Mouse (Mus musculus) small intestine, adult 2 months (tissue): Measurements from ENCODE around the gene Prr7. TPM values are rescaled to one million over a fixed set of nuclear protein-coding genes. Genes with fewer than 3 reads are reported as not detected.

Source experiments
- H3K27ac ChIP-seq: fragments of 200-500 bp; 2 replicates; pipeline ENCODE4 v1.5.1; 2012; ENCODE audit warnings: low read depth, low read length, control low read depth, inconsistent platforms; ENCODE audit not compliant: insufficient read depth
- H3K27me3 ChIP-seq: fragments of 200-500 bp; 2 replicates; pipeline ENCODE4 v1.6.1; 2012; ENCODE audit warnings: mild to moderate bottlenecking, moderate library complexity, low read length, inconsistent platforms; ENCODE audit not compliant: control insufficient read depth, insufficient read depth
- H3K36me3 ChIP-seq: fragments of 200-500 bp; 2 replicates; pipeline ENCODE4 v1.6.1; 2012; ENCODE audit warnings: mild to moderate bottlenecking, low read length, control low read depth, inconsistent platforms; ENCODE audit not compliant: control insufficient read depth, insufficient read depth
- H3K4me1 ChIP-seq: fragments of 200-500 bp; 2 replicates; pipeline ENCODE4 v1.6.1; 2012; ENCODE audit warnings: low read length, inconsistent platforms, mixed read lengths; ENCODE audit not compliant: control insufficient read depth, insufficient read depth, insufficient read length
- H3K4me3 ChIP-seq: fragments of 200-500 bp; 2 replicates; pipeline ENCODE4 v1.5.1; 2012; ENCODE audit warnings: low read depth, mild to moderate bottlenecking, control low read depth, inconsistent platforms, low read length, moderate library complexity
- CTCF ChIP-seq: fragments of 200-500 bp; IDR thresholded peaks from 2 replicates; pipeline ENCODE4 v1.5.1; 2012; ENCODE audit warnings: low read depth, mild to moderate bottlenecking, control low read depth, inconsistent platforms, low read length, moderate library complexity, mixed read lengths; ENCODE audit not compliant: insufficient replicate concordance, insufficient read length; ENCODE audit errors: extremely low read depth
- POLR2A ChIP-seq: fragments of 200-500 bp; IDR thresholded peaks from 2 replicates; pipeline ENCODE4 v1.6.1; 2012; ENCODE audit warnings: low read depth, mild to moderate bottlenecking, control low read depth, inconsistent platforms, low read length, moderate library complexity
- WGBS: fragments of 180-500 bp; shearing (Covaris S2); methylation state at CpG from one replicate; pipeline ENCODE4 v1.1.7; 2018; 5-methylcytosine and 5-hydroxymethylcytosine counted together
- polyA plus RNA-seq: library from polyadenylated mRNA; depleted of rRNA; stranded (reverse); fragments of >200 nt; gene quantifications from 2 replicates; pipeline ENCODE4 v1.2.3, GENCODE M21; 2012

The Prr7 gene
- polyA plus RNA-seq, 1 experiment = 8.2 TPM

- Histone ChIP-seq H3K27me3 (no peaks in the 10 kb centered on the region), H3K27ac (peak within 1 kb of the TSS; percentile 89), H3K4me3 (peak within 1 kb of the TSS; percentile 80), H3K36me3 (peaks cover under 1% of the 10 kb centered on the region; the same call in 1 of the 2 replicates), H3K4me1 (peaks cover 30% of the 10 kb centered on the region)
- TF ChIP-seq POLR2A (no peak), CTCF (no peak)
- under 1% methylated on average over 33 of the region's 35 CpGs for WGBS
Measured at GRCm38 (mm10) chr13:55444937-55445315, 19.1 kb upstream of the Prr7 start, which contains the start of gene Grk6. TSS of gene Grk6 (plus strand) at chr13:55445072.

GRCm38 (mm10) chr13:55445361-55446091 lies 18.5 kb upstream of the Prr7 start:
- WGBS = under 1% methylated on average over 63 of the region's 66 CpGs
- Histone ChIP-seq H3K36me3 (peaks cover 6% of the 10 kb centered on the region), H3K4me3 (peak overlapping the region; percentile 80), H3K27ac (peak overlapping the region; percentile 88), H3K27me3 (no peaks in the 10 kb centered on the region), H3K4me1 (peaks cover 35% of the 10 kb centered on the region)
- TF ChIP-seq CTCF = no peak
- TF ChIP-seq POLR2A = no peak

DNA sequence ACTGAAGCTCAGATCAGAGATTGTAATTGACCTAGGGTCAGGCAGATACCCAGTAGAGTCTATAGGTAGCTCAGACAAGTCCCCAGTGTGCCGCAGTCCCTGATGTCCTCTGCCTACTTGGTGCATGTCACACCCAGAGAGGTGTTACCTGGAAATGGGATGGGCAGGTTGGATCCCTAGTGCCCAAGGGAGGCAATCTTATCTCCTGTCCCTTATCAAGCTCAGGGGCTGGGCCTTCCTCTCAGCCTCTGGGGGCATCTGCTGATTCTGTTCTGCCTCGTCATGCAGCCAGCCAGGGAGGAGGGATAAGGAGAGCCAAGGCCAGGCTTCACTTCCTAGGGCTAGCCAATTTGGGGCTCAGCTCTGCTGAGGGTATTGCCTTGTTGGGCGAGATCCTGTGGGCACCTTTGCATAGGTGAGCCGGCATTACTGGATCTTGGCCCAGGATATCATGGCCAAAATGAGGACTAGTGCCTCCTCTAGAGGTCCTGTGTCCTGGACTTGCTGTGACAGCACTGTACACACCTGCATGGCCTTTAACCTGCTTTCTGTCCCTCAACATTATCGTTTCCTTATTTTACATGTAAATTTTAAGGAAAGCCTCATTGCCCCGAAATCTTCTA lies 17.5 kb upstream of the Prr7 start:
- H3K36me3 ChIP-seq = peaks cover 15% of the 10 kb centered on the region
- peaks cover 46% of the 10 kb centered on the region for H3K4me1 ChIP-seq
- H3K27me3 ChIP-seq = no peaks in the 10 kb centered on the region
- TF ChIP-seq CTCF = no peak
- TF ChIP-seq POLR2A = peak; percentile 18; the same call in 1 of the 2 replicates
- peak overlapping the region; percentile 88 for H3K27ac ChIP-seq
- 41% methylated on average over 6 of the region's 6 CpGs for WGBS
- H3K4me3 ChIP-seq = peak overlapping the region; percentile 39

DNA sequence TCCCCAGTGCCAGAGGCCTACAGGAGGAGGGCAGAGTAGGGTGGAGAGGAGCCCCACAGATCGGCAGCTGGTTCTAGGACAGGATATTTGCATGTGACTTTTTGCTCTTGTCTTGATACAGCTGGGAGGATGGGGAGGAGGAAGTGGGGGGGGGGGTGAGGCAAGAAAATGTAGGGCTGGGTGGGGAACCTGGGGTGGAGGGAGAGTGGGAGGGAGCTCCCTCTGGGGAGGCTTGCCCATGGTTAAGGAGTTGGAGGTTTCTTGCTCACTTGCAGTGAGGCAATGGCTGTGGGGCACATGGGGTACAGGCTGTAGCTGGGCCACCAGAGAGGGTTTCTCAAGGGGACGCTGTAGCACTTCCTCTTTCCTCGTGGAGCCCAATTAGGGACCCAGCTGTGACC lies 16.5 kb upstream of the Prr7 start:
- no peak for TF ChIP-seq CTCF
- peak; percentile 23; the same call in 1 of the 2 replicates for TF ChIP-seq POLR2A
- no peak overlapping the region for H3K4me3 ChIP-seq
- WGBS = 42% methylated on average over 3 of the region's 3 CpGs
- H3K36me3 ChIP-seq = peaks cover 23% of the 10 kb centered on the region
- H3K27ac ChIP-seq = peak overlapping the region; percentile 88
- H3K4me1 ChIP-seq = peaks cover 55% of the 10 kb centered on the region
- no peaks in the 10 kb centered on the region for H3K27me3 ChIP-seq

DNA sequence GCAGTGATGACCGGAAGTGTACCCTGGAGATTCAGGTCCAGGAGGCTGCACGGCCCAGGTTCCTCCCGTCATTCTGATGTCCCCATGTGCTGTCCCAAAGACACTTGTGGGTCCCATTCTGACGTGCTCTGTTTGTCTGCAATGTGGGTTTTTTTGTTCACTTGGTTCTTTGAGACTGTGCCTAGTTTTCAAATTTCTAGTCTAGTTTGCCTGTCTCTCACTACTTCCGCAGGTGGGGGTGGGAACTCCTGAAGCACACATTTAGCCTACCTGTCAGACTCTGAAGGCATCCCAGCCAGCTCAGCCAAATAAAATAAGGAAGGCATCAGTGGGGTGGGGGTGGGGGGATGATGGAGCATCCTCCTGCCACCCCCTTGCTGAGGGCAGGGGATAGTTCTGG lies 15.9 kb upstream of the Prr7 start:
- peak overlapping the region; percentile 3; the same call in 1 of the 2 replicates for H3K27ac ChIP-seq
- H3K4me1 ChIP-seq = peaks cover 58% of the 10 kb centered on the region
- H3K4me3 ChIP-seq = no peak overlapping the region
- no peaks in the 10 kb centered on the region for H3K27me3 ChIP-seq
- TF ChIP-seq CTCF (no peak), POLR2A (no peak)
- 83% methylated on average over 5 of the region's 5 CpGs for WGBS
- peaks cover 29% of the 10 kb centered on the region for H3K36me3 ChIP-seq

DNA sequence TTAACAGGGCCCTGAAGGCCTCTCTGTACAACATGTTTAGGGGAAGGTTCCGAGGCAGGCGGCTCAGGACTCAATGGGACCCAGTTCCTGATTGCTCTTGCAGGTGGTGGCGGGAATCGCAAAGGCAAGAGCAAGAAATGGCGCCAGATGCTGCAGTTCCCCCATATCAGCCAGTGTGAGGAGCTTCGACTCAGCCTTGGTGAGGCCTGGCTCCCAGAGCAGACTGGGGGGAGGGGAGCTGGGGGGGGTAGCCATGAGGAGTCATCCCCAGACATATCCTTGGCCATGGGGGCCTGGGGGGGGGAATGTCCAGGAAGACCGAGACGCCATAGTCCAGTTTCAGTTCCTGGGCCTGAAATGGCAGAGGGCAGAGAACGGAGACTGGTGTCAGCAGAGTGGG lies 14.9 kb upstream of the Prr7 start:
- Histone ChIP-seq H3K27ac (peak overlapping the region; percentile 71), H3K4me3 (0 out of 2 replicates have a peak overlapping the region, but pooled peaks have one; percentile 5), H3K36me3 (peaks cover 38% of the 10 kb centered on the region), H3K27me3 (no peaks in the 10 kb centered on the region), H3K4me1 (peaks cover 58% of the 10 kb centered on the region)
- TF ChIP-seq CTCF (no peak), POLR2A (no peak)
- WGBS = 82% methylated on average over 9 of the region's 9 CpGs
